Mouse (Mus musculus) cortical plate, adult 2 months (tissue): Measurements from ENCODE around the gene Camk2b.

Source experiments
- CTCF ChIP-seq: fragments of 200-500 bp; IDR thresholded peaks from 2 replicates; pipeline ENCODE4 v1.5.1; 2011; ENCODE audit warnings: mild to moderate bottlenecking, control low read depth, low read length; ENCODE audit not compliant: insufficient read depth; ENCODE audit errors: extremely low read depth
- POLR2A ChIP-seq: fragments of 200-500 bp; IDR thresholded peaks from 2 replicates; pipeline ENCODE4 v1.6.1; 2011; ENCODE audit warnings: mild to moderate bottlenecking, low read length, control low read depth; ENCODE audit not compliant: insufficient read depth; ENCODE audit errors: extremely low read depth

DNA sequence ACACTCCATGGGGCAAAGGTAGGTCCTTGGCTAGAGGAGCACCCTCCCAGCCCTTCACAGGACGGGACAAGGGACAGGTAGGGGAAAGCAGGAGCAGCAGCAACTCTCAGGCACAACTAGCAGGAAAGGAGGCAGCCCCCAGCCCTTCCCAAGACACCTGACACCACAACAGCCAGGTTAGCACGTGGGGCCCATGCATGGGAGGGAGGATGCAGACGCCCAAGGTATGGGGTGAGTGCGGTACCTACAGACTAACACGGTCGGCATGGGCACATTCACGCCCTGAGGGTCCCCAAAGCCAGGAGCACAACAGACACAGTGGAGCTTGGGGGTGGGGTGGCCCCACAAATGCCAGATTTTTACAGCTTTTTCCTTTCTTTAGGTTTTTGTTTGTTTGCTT lies 95.0 kb downstream of the Camk2b start:
- no peak for TF ChIP-seq POLR2A
- no peak for TF ChIP-seq CTCF
